Mouse (Mus musculus) liver, postnatal 0 days (tissue): ENCODE measurements around the gene Mrpl43.

Source experiments
- CTCF ChIP-seq: sonication (generic); IDR thresholded peaks from 2 replicates; pipeline ENCODE4 v1.5.1; 2016; ENCODE audit warnings: antibody characterized with exemption, low read depth
- EP300 ChIP-seq: IDR thresholded peaks from 2 replicates; pipeline ENCODE4 v1.6.1; 2016; ENCODE audit warnings: antibody characterized with exemption, low read depth, mild to moderate bottlenecking

DNA sequence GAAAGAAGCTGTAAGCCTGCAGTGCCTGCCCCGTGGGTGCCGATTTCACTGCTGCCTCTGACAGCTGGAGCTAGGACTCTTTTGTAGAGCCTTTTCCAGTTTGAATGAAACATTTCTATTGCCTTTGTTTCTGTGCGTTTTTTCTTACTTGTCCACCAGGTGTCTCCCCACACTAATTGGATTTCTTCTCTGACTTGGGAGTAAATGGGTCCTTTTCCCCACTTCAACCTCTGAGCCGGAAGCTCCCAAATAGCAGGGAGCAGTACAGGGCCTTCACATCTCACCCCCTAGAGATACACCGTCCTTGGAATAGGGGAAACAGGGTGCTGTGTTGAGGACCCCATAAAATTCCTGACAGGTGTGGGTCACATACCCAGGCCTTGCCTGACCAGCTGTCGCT, 6.4 kb upstream of the Mrpl43 start:
- TF ChIP-seq CTCF (peak; percentile 60), EP300 (no peak)
